Mouse (Mus musculus): ENCODE measurements around the gene Ttc22.

GRCm38 (mm10) chr4:106678442-106679118 lies 56.3 kb downstream of the Ttc22 start, which contains the start of gene Ttc4:
- TF ChIP-seq CTCF (IDR thresholded peaks at IDR 0.05; ENCODE audit: low read depth) (no peak), EP300 (IDR thresholded peaks at IDR 0.05; ENCODE audit: low read depth) (no peak)

All from heart, postnatal 0 days (tissue).